In the genomic region with DNA sequence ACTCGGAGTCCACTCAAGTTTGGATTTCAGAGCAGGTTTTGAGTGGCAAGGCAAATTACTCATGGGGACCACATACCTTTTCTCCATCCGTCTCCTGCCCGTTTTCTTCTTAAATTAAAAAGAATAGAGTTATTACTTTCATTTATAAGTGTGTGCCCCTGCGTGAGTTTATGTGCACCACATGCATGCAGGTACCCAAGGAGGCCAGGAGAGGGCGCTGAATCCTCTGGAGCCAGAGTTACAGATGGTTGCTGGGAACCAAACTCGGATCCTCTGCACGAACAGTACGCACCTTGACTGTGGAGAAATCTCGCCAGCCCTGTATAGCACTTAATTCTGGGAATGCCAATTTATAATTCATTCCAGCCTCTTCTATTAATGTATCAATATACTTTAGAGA, we compare ENCODE assay signal across 23 mouse cellular contexts. TPM values are rescaled to one million over a fixed set of nuclear protein-coding genes. Genes with fewer than 3 reads are reported as not detected.
DNase-seq lines count a peak whose midpoint lies in the region; ATAC-seq and TF ChIP-seq lines count a peak whose summit lies in the region.
"Had no signal": no experiment of that assay in that cellular context is flagged by ENCODE, and none has a peak within 500 bp of the region (broad histone marks: within the 10 kb centered on the region; RNA-seq: fewer than 3 reads in every experiment).

No protein-coding gene starts in this region.

- peak; percentile 30 for TF ChIP-seq CTCF in heart, adult 2 months (IDR thresholded peaks at IDR 0.05)
- peak; percentile 35 for TF ChIP-seq CTCF in layer of hippocampus, adult 2 months (conservative IDR thresholded peaks at IDR 0.05)
- peak; percentile 59; the same call in 1 of the 2 replicates for TF ChIP-seq CTCF in testis, adult 2 months (IDR thresholded peaks at IDR 0.05; ENCODE audit: control insufficient read depth, insufficient read depth, insufficient replicate concordance, low read depth, low read length)
- peak; percentile 24; the same call in 1 of the 2 replicates for TF ChIP-seq CTCF in stomach, postnatal 0 days (IDR thresholded peaks at IDR 0.05; ENCODE audit: low read depth)

- H3K4me3 ChIP-seq in heart, adult 2 months: no peak overlapping the region
- no peak overlapping the region for H3K4me3 ChIP-seq in layer of hippocampus, adult 2 months
- H3K4me3 ChIP-seq in testis, adult 2 months (ENCODE audit: control insufficient read depth, low read depth, low read length): no peak overlapping the region
- H3K4me3 ChIP-seq in stomach, postnatal 0 days (ENCODE audit: low read depth, low read length): no peak overlapping the region
- H3K4me3 ChIP-seq: embryonic facial prominence, embryonic 13.5 days; forebrain, embryonic 12.5 days; heart, embryonic 10.5 days; heart, embryonic 15.5 days; hindbrain, embryonic 12.5 days; intestine, embryonic 15.5 days had no signal

- intact Hi-C loops in heart, adult 2 months (cut with DNase I): no loop called here
- intact Hi-C loops in heart, postnatal 14 days (cut with DNase I): no loop called here

- no peaks in the 10 kb centered on the region for H3K27me3 ChIP-seq in heart, adult 2 months (ENCODE audit: control insufficient read depth, insufficient read depth, low read length)
- no peaks in the 10 kb centered on the region for H3K27me3 ChIP-seq in testis, adult 2 months (ENCODE audit: control insufficient read depth, insufficient read depth, low read length)
- no peaks in the 10 kb centered on the region for H3K27me3 ChIP-seq in stomach, postnatal 0 days (ENCODE audit: control insufficient read depth, insufficient read depth, low read length)
- H3K27me3 ChIP-seq: CH12.LX; embryonic facial prominence, embryonic 13.5 days; forebrain, embryonic 12.5 days; heart, embryonic 15.5 days; hindbrain, embryonic 12.5 days; intestine, embryonic 15.5 days had no signal

- peaks cover 4% of the 10 kb centered on the region for H3K4me1 ChIP-seq in heart, adult 2 months (ENCODE audit: control insufficient read depth, insufficient read depth, low read length)
- peaks cover 2% of the 10 kb centered on the region for H3K4me1 ChIP-seq in testis, adult 2 months (ENCODE audit: control insufficient read depth, insufficient read depth, low read length)
- no peaks in the 10 kb centered on the region for H3K4me1 ChIP-seq in stomach, postnatal 0 days (replicated peaks; ENCODE audit: control insufficient read depth, insufficient read depth)
- H3K4me1 ChIP-seq: forebrain, embryonic 12.5 days; intestine, embryonic 15.5 days had no signal

- H3K4me2 ChIP-seq in stomach, postnatal 0 days (replicated peaks; ENCODE audit: low read depth): no peak overlapping the region
- H3K4me2 ChIP-seq: embryonic facial prominence, embryonic 13.5 days; forebrain, embryonic 12.5 days; heart, embryonic 15.5 days; hindbrain, embryonic 12.5 days; intestine, embryonic 15.5 days had no signal

- no peak for TF ChIP-seq POLR2A in heart, adult 2 months (IDR thresholded peaks at IDR 0.05; ENCODE audit: insufficient read depth, low read depth, low read length)
- no peak for TF ChIP-seq POLR2A in testis, adult 2 months (IDR thresholded peaks at IDR 0.05; ENCODE audit: control insufficient read depth, low read depth, low read length)

- no peaks in the 10 kb centered on the region for H3K79me2 ChIP-seq in heart, adult 2 months (replicated peaks; ENCODE audit: control insufficient read depth, insufficient read depth, low read length)

- H3K27ac ChIP-seq in heart, adult 2 months: no peak overlapping the region
- H3K27ac ChIP-seq in layer of hippocampus, adult 2 months: no peak overlapping the region
- H3K27ac ChIP-seq in testis, adult 2 months (ENCODE audit: control insufficient read depth, insufficient read depth, low read depth, low read length): no peak overlapping the region
- H3K27ac ChIP-seq in stomach, postnatal 0 days (replicated peaks): no peak overlapping the region
- H3K27ac ChIP-seq: embryonic facial prominence, embryonic 13.5 days; forebrain, embryonic 12.5 days; heart, embryonic 15.5 days; hindbrain, embryonic 12.5 days; intestine, embryonic 15.5 days had no signal

- 94% methylated on average over 9 of the region's 9 CpGs for WGBS in heart, adult 2 months
- WGBS in stomach, postnatal 0 days: 92% methylated on average over 9 of the region's 9 CpGs

- TF ChIP-seq EP300 in heart, adult 2 months (IDR thresholded peaks at IDR 0.05; ENCODE audit: insufficient read depth, low read depth, low read length): no peak
- TF ChIP-seq EP300 in stomach, postnatal 0 days (optimal IDR thresholded peaks at IDR 0.05): no peak

- H3K36me3 ChIP-seq in heart, adult 2 months (ENCODE audit: control insufficient read depth, insufficient read depth, low read length): no peaks in the 10 kb centered on the region
- H3K36me3 ChIP-seq in testis, adult 2 months (ENCODE audit: control insufficient read depth, insufficient read depth, low read length): no peaks in the 10 kb centered on the region
- no peaks in the 10 kb centered on the region for H3K36me3 ChIP-seq in stomach, postnatal 0 days (ENCODE audit: control insufficient read depth, insufficient read depth, low read length)
- H3K36me3 ChIP-seq: embryonic facial prominence, embryonic 13.5 days; forebrain, embryonic 12.5 days; heart, embryonic 10.5 days; heart, embryonic 15.5 days; hindbrain, embryonic 12.5 days; intestine, embryonic 15.5 days had no signal

- DNase-seq in heart, adult 2 months: no peak
- no peak for DNase-seq in heart, postnatal 14 days
- DNase-seq in layer of hippocampus, adult 2 months (ENCODE audit: low spot score in 2 of 2): no peak
- no peak for DNase-seq in layer of hippocampus, postnatal 36 days
- DNase-seq in testis, postnatal 10 days (ENCODE audit: low spot score): no peak
- DNase-seq in stomach, postnatal 0 days (ENCODE audit: low spot score): no peak
- DNase-seq in adrenal gland, postnatal 25 days: no peak
- DNase-seq: adrenal gland, postnatal 14 days; cerebellum, adult 18-20 months; cerebellum, adult 9-11 months; cerebellum, postnatal 36 days; gastrocnemius, postnatal 25 days; heart, postnatal 4 days had no signal

- H3K9me3 ChIP-seq in stomach, postnatal 0 days (ENCODE audit: control insufficient read depth, low read length): no peaks in the 10 kb centered on the region
- H3K9me3 ChIP-seq: embryonic facial prominence, embryonic 13.5 days; heart, embryonic 10.5 days; heart, embryonic 15.5 days; hindbrain, embryonic 12.5 days; intestine, embryonic 15.5 days had no signal

- no peak for ATAC-seq in stomach, postnatal 0 days (ENCODE audit: low FRiP score, low TSS enrichment)
- ATAC-seq: activated CD4-positive, CD25-positive, alpha-beta regulatory T cell, adult 4 months; forebrain, embryonic 16.5 days; intestine, embryonic 15.5 days had no signal

- H3K9ac ChIP-seq in heart, adult 2 months (ENCODE audit: low read depth, low read length): no peak overlapping the region
- H3K9ac ChIP-seq in stomach, postnatal 0 days (ENCODE audit: low read length): no peak overlapping the region
- H3K9ac ChIP-seq: embryonic facial prominence, embryonic 13.5 days; forebrain, embryonic 12.5 days; heart, embryonic 15.5 days; hindbrain, embryonic 12.5 days; intestine, embryonic 15.5 days had no signal

RNA-seq across cellular contexts. Expression of a gene that starts 58.3 kb away (rescaled TPM):
- 10 to 100 TPM; 82.1 to 88.3 TPM for total RNA-seq in heart, adult 2 months (2021)
- polyA plus RNA-seq in heart, adult 2 months (2012; rRNA removed): 20.5 and 30.6 TPM in 2 replicates
- 10 to 100 TPM; 62.5 to 63.6 TPM for total RNA-seq in heart, postnatal 14 days (2021)
- 10 to 100 TPM; 31.7 to 34.7 TPM for total RNA-seq in layer of hippocampus, adult 2 months (2021)
- total RNA-seq in layer of hippocampus, postnatal 36 days (2021): 10 to 100 TPM; 34.2 to 40.2 TPM
- polyA plus RNA-seq in testis, adult 2 months (2012; rRNA removed): 1.00 and 1.1 TPM in 2 replicates
- 3.9 and 4.3 TPM in 2 replicates for polyA plus RNA-seq in stomach, postnatal 0 days (2015; fragmentation: Nextera tagmentation; extraction: Ambion mirVana)
- total RNA-seq in adrenal gland, postnatal 25 days (2021): 39.6 and 43.0 TPM in 2 replicates
- polyA plus RNA-seq: activated CD4-positive, CD25-positive, alpha-beta regulatory T cell, adult 4 months had no signal
